Mouse (Mus musculus) gonadal fat pad, adult 2 months (tissue): Measurements from ENCODE around the gene 3110009E18Rik. TPM values are rescaled to one million over a fixed set of nuclear protein-coding genes. Genes with fewer than 3 reads are reported as not detected.
"Not testable (repeated sequence)": the region's sequence is repeated elsewhere in the genome, so short reads cannot be mapped to it uniquely, and the experiment has no call there.

Experiments used
- DNase-seq: peaks from one replicate; pipeline ENCODE4 v3.0.0-alpha.2; 2012; ENCODE audit warnings: low read depth
- polyA plus RNA-seq: library from polyadenylated mRNA; depleted of rRNA; stranded (reverse); fragments of >200 nt; gene quantifications from 2 replicates; pipeline ENCODE4 v1.2.3, GENCODE M21; 2012; rRNA removed

Gene 3110009E18Rik
- polyA plus RNA-seq = 2.2 and 2.8 TPM in 2 replicates

- DNase-seq = no peak
Observed at GRCm38 (mm10) chr1:120120969-120121811, at the start of gene 3110009E18Rik, which contains the start of gene Dbi. Gene 3110009E18Rik (plus strand): TSS chr1:120121187. Gene Dbi (minus strand): TSS chr1:120121078.

GRCm38 (mm10) chr1:120072900-120073299 lies 48.1 kb upstream of the 3110009E18Rik start:
- DNase-seq = no peak

GRCm38 (mm10) chr1:120073519-120074306 lies 47.3 kb upstream of the 3110009E18Rik start, which contains the start of gene Tmem37:
Gene Tmem37 (minus strand): TSS chr1:120074074.
- DNase-seq = no peak

- DNase-seq = no peak
Observed at GRCm38 (mm10) chr1:120074307-120074702, 46.7 kb upstream of the 3110009E18Rik start.

DNA sequence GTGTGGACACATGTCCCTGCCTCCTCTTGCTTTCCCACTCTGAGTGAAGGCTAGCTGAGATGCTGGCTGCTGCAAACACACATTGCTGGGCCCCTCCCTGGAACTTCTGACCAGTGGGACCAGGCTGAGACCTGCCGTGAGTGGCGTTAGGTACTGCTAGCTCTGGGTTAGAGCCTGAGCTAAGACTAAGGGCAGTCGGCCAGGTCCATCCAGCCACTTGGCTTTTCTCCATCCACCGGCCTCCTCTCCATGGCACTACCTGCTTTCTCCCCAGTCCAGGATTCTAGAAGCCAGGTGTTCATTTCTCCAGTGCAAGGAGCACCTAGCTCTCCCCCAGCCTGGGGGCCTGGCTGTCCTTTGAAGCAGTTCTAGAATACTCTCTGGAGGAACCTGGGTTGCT lies 46.1 kb upstream of the 3110009E18Rik start:
- DNase-seq = no peak

GRCm38 (mm10) chr1:120075507-120075906 lies 45.5 kb upstream of the 3110009E18Rik start:
- no peak for DNase-seq

GRCm38 (mm10) chr1:120077746-120078410 lies 43.1 kb upstream of the 3110009E18Rik start:
- DNase-seq = no peak

DNA sequence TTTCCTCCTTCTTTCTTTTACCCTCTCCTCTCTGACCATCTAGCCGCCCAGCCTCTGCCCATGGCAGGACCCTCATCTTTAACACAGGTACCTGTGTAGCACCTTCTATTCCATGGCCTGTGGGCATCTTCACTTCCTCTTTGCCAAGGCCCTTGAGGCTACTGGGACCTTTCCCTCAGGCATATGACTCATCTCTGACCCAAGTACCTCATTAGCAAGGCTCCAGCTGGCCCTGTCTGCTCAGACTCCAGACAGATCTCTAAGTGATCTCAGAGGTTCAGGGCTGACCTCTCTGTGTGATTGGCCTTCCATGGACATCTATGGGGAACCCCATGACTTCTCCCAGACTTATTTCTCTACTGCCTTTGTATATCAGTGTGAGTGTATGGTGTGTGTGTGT lies 40.4 kb upstream of the 3110009E18Rik start:
- no peak for DNase-seq

- no peak for DNase-seq
Observed at GRCm38 (mm10) chr1:120082957-120083585, 37.9 kb upstream of the 3110009E18Rik start.

- no peak for DNase-seq
Observed at GRCm38 (mm10) chr1:120083921-120084517, 37.0 kb upstream of the 3110009E18Rik start.

DNA sequence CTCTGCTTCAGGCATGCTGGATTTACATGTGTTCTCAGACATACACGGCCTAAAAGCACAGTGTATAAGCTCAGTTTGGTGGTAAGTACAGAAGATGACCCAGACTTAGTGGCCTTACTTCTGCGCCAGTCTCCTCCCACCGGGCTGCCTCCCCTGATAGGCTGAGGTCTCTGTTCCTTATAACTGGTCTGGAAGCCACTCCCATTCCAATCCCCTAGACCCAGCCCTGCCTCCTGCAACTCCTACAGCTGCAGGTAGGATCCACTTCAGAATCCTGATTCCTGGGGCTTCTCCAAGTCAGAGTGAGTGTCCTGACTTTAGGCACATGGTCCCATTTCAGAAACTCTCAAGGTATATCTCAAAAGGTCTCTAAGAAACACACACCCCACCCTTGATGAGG lies 35.3 kb upstream of the 3110009E18Rik start:
- DNase-seq = no peak

- DNase-seq = no peak
Observed at GRCm38 (mm10) chr1:120086644-120087043, 34.3 kb upstream of the 3110009E18Rik start.

- no peak for DNase-seq
Observed at GRCm38 (mm10) chr1:120089180-120089579, 31.8 kb upstream of the 3110009E18Rik start.

- DNase-seq = no peak
Observed at GRCm38 (mm10) chr1:120090880-120091570, 30.0 kb upstream of the 3110009E18Rik start.

GRCm38 (mm10) chr1:120093482-120094134 lies 27.4 kb upstream of the 3110009E18Rik start:
- DNase-seq = not testable (repeated sequence)

- DNase-seq = no peak
Observed at GRCm38 (mm10) chr1:120094920-120095319, 26.1 kb upstream of the 3110009E18Rik start.

GRCm38 (mm10) chr1:120098327-120098726 lies 22.7 kb upstream of the 3110009E18Rik start:
- no peak for DNase-seq

DNA sequence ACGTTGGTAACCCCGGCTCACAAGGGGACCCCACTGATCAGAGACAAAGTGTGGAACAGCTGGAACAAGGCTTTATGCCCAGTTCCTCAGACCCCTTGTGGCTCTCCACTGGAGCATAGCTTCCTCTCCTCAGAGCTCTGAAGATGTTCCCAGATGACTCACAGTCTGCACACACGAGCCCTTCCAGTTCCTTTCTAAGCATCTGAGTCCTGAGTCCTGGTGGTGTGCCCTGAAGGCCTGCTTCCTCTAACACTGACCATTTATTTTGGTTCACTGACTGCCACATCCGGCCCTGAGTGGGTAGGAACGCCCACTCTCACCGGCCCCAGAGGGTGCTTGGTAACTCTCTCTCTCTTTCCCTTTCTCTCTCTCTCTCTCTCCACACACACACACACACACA lies 21.5 kb upstream of the 3110009E18Rik start:
- DNase-seq = no peak

GRCm38 (mm10) chr1:120100456-120101226 lies 20.3 kb upstream of the 3110009E18Rik start:
- no peak for DNase-seq
